Mouse (Mus musculus): Measurements from ENCODE around the gene Xab2.

DNA sequence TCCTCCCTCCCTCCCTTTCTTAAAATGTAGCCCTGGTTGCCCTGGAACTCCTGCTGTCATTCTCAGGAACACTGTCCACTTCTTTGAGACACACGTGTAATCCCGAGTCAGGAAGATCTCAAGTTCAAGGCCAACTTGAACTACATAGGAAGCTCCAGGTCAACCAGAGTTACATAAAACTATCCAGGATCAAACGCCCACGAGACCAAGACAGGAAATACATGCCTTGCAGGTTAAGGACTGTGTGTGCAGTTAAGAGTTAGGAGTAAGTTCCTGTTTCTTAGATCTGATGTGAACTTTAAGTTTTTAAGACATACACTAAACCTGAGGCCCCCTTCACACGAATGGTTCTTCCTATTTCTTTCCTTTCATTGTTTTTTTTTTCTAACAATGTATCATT, 5.9 kb upstream of the Xab2 start:
- no peak for TF ChIP-seq CTCF (IDR thresholded peaks at IDR 0.05; ENCODE audit: low read depth)
- TF ChIP-seq EP300 (IDR thresholded peaks at IDR 0.05; ENCODE audit: low read depth) = no peak

All from liver, postnatal 0 days (tissue).